Mouse (Mus musculus) myocyte (in vitro differentiated cells): ENCODE results near the gene Bri3.

Experiments used
- CEBPB ChIP-seq: IDR thresholded peaks from 2 replicates; pipeline ENCODE4 v1.6.1; 2011; ENCODE audit warnings: mild to moderate bottlenecking, moderate library complexity; ENCODE audit not compliant: poor library complexity, insufficient read depth, severe bottlenecking
- E2F4 ChIP-seq: IDR thresholded peaks from one replicate; pipeline ENCODE4 v1.6.1; 2011; ENCODE audit warnings: mild to moderate bottlenecking, control low read depth, moderate library complexity; ENCODE audit not compliant: insufficient read depth
- MAX ChIP-seq: IDR thresholded peaks from one replicate; pipeline ENCODE4 v1.6.1; 2011; ENCODE audit warnings: low read depth, mild to moderate bottlenecking, control low read depth
- MYOD1 ChIP-seq, 3 experiments: IDR thresholded peaks; one replicate each; pipeline ENCODE4 v1.6.1; 2011; ENCODE audit warnings: control low read depth in 2 of 3, low read depth in 2 of 3, mild to moderate bottlenecking in 2 of 3, moderate library complexity in 1 of 3; ENCODE audit not compliant: insufficient read length in 2 of 3, control insufficient read depth in 1 of 3
- POLR2A ChIP-seq: IDR thresholded peaks from one replicate; pipeline ENCODE4 v1.6.1; 2011; ENCODE audit warnings: low read depth, mild to moderate bottlenecking, control low read depth, moderate library complexity; ENCODE audit not compliant: insufficient read length
- POLR2AphosphoS2 ChIP-seq: IDR thresholded peaks from one replicate; pipeline ENCODE4 v1.6.1; 2011; ENCODE audit warnings: low read depth, control low read depth; ENCODE audit not compliant: insufficient read length
- REST ChIP-seq: IDR thresholded peaks from one replicate; pipeline ENCODE4 v1.6.1; 2011; ENCODE audit warnings: mild to moderate bottlenecking, control low read depth, moderate library complexity; ENCODE audit not compliant: insufficient read depth, insufficient read length
- TCF12 ChIP-seq: IDR thresholded peaks from one replicate; pipeline ENCODE4 v1.6.1; 2011; ENCODE audit warnings: mild to moderate bottlenecking, control low read depth; ENCODE audit not compliant: poor library complexity, insufficient read depth, severe bottlenecking

DNA sequence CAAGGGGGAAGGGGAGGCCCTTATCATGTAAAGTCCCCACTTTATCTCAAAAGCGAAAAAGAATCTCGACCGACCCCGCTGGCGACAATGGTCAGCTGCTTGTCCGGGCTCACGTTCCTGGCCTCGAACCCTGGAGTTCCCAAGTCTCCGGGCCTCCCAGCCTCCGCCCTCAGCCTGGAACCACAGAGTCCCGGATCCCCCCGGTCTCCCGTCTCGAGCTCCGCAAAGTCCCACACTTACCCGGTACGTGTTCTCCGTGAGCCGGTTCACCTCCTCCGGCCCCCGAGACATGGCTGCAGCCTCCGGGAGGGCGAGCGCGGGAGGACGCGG is 113.3 kb downstream of the Bri3 start:
- TF ChIP-seq POLR2A = no peak
- no peak for TF ChIP-seq TCF12
- no peak for TF ChIP-seq MYOD1 (IDR thresholded peaks at IDR 0.05; ENCODE audit: control insufficient read depth in 1 of 3, insufficient read length in 2 of 3, low read depth in 2 of 3)
- TF ChIP-seq MAX = no peak
- no peak for TF ChIP-seq REST
- no peak for TF ChIP-seq E2F4
- TF ChIP-seq POLR2AphosphoS2 = no peak
- no peak for TF ChIP-seq CEBPB
